Mouse (Mus musculus) stomach, postnatal 0 days (tissue): ENCODE results near the gene Med24. TPM values are rescaled to one million over a fixed set of nuclear protein-coding genes. Genes with fewer than 3 reads are reported as not detected.

Experiments used
- ATAC-seq: fragments of 200-750 bp; cut with Nextera tagmentation; 2 replicates; pipeline ENCODE4 v1.8.0; 2017; ENCODE audit not compliant: low FRiP score, low TSS enrichment
- DNase-seq: peaks from one replicate; pipeline ENCODE4 v3.0.0-alpha.2; 2016; ENCODE audit warnings: low spot score
- H3K27ac ChIP-seq: fragments of 300-500 bp; sonication (generic); replicated peaks from 2 replicates; pipeline ENCODE4 v1.5.1; 2014; ENCODE audit warnings: mild to moderate bottlenecking, control low read depth
- H3K27me3 ChIP-seq: fragments of 300-500 bp; sonication (generic); 2 replicates; pipeline ENCODE4 v1.6.1; 2014; ENCODE audit warnings: low read length; ENCODE audit not compliant: control insufficient read depth, insufficient read depth
- H3K36me3 ChIP-seq: fragments of 300-500 bp; sonication (generic); 2 replicates; pipeline ENCODE4 v1.6.1; 2014; ENCODE audit warnings: low read length, mixed read lengths; ENCODE audit not compliant: control insufficient read depth, insufficient read depth
- H3K4me1 ChIP-seq: fragments of 300-500 bp; sonication (generic); replicated peaks from 2 replicates; pipeline ENCODE4 v1.6.1; 2014; ENCODE audit warnings: antibody characterized with exemption; ENCODE audit not compliant: control insufficient read depth, insufficient read depth
- H3K4me2 ChIP-seq: fragments of 300-500 bp; sonication (generic); replicated peaks from 2 replicates; pipeline ENCODE4 v1.6.1; 2014; ENCODE audit warnings: low read depth, mild to moderate bottlenecking, control low read depth, moderate library complexity
- H3K4me3 ChIP-seq: fragments of 300-500 bp; sonication (generic); 2 replicates; pipeline ENCODE4 v1.5.1; 2014; ENCODE audit warnings: low read depth, low read length, control low read depth
- H3K9ac ChIP-seq: fragments of 300-500 bp; sonication (generic); 2 replicates; pipeline ENCODE4 v1.6.1; 2014; ENCODE audit warnings: mild to moderate bottlenecking, low read length, control low read depth, mixed read lengths
- H3K9me3 ChIP-seq: fragments of 300-500 bp; sonication (generic); 2 replicates; pipeline ENCODE4 v1.6.1; 2016; ENCODE audit warnings: low read length; ENCODE audit not compliant: control insufficient read depth
- CTCF ChIP-seq: IDR thresholded peaks from 2 replicates; pipeline ENCODE4 v1.5.1; 2016; ENCODE audit warnings: antibody characterized with exemption, low read depth, mild to moderate bottlenecking, moderate library complexity
- EP300 ChIP-seq: optimal IDR thresholded peaks from 2 replicates; pipeline ENCODE3; 2016; ENCODE audit warnings: antibody characterized with exemption
- WGBS: fragments of 180-500 bp; shearing (Covaris S2); extraction: QIAGEN DNeasy Blood & Tissue Kit; methylation state at CpG from one replicate; pipeline ENCODE4 v1.1.7; 2014; 5-methylcytosine and 5-hydroxymethylcytosine counted together
- polyA plus RNA-seq: library from polyadenylated mRNA; unstranded; fragments of >200 nt; fragmentation: Nextera tagmentation; extraction: Ambion mirVana; gene quantifications from 2 replicates; pipeline ENCODE4 v1.2.1, GENCODE M21; 2015

Gene Med24
- polyA plus RNA-seq, 1 experiment from 2014 or later: 16.5 TPM

GRCm38 (mm10) chr11:98741622-98742396, 12.6 kb upstream of the Med24 start:
- no peaks in the 10 kb centered on the region for H3K27me3 ChIP-seq
- H3K4me2 ChIP-seq: peak overlapping the region; percentile 87
- peak overlapping the region; percentile 98 for H3K4me3 ChIP-seq
- WGBS: under 1% methylated on average over 45 of the region's 86 CpGs
- ATAC-seq: peak; percentile 80
- peak overlapping the region; percentile 99 for H3K27ac ChIP-seq
- peaks cover 31% of the 10 kb centered on the region for H3K4me1 ChIP-seq
- H3K9me3 ChIP-seq: no peaks in the 10 kb centered on the region
- H3K9ac ChIP-seq: peak overlapping the region; percentile 98
- peak; percentile 90 for DNase-seq
- TF ChIP-seq EP300 (no peak), CTCF (peak; percentile 57)
- no peaks in the 10 kb centered on the region for H3K36me3 ChIP-seq

- Histone ChIP-seq H3K9ac (peak overlapping the region; percentile 98), H3K36me3 (no peaks in the 10 kb centered on the region), H3K4me1 (peaks cover 24% of the 10 kb centered on the region), H3K27me3 (no peaks in the 10 kb centered on the region), H3K9me3 (no peaks in the 10 kb centered on the region), H3K4me3 (peak overlapping the region; percentile 98), H3K4me2 (peak overlapping the region; percentile 87), H3K27ac (peak overlapping the region; percentile 99)
- ATAC-seq (no peak), DNase-seq (no peak)
- WGBS: 0% methylated on average over 17 of the region's 17 CpGs
- TF ChIP-seq EP300 (no peak), CTCF (no peak)
Observed at GRCm38 (mm10) chr11:98741051-98741620, 11.9 kb upstream of the Med24 start.

- H3K9ac ChIP-seq: peak within 1 kb of the TSS; percentile 98
- peak within 1 kb of the TSS; percentile 98 for H3K4me3 ChIP-seq
- H3K27me3 ChIP-seq: no peaks in the 10 kb centered on the region
- peaks cover 20% of the 10 kb centered on the region for H3K4me1 ChIP-seq
- no peaks in the 10 kb centered on the region for H3K9me3 ChIP-seq
- TF ChIP-seq CTCF (peak; percentile 25; the same call in 1 of the 2 replicates), EP300 (no peak)
- ATAC-seq: peak; percentile 62
- peak within 1 kb of the TSS; percentile 99 for H3K27ac ChIP-seq
- peak; percentile 78 for DNase-seq
- WGBS: 1% methylated on average over 22 of the region's 22 CpGs
- H3K4me2 ChIP-seq: peak within 1 kb of the TSS; percentile 87
- no peaks in the 10 kb centered on the region for H3K36me3 ChIP-seq
Observed at GRCm38 (mm10) chr11:98740393-98741050, 11.3 kb upstream of the Med24 start, which contains the start of gene Thra. Gene Thra (plus strand): TSS chr11:98740638.

- ATAC-seq: no peak
- 11% methylated on average over 8 of the region's 8 CpGs for WGBS
- H3K9me3 ChIP-seq: no peaks in the 10 kb centered on the region
Observed at GRCm38 (mm10) chr11:98740026-98740392, 10.8 kb upstream of the Med24 start.

DNA sequence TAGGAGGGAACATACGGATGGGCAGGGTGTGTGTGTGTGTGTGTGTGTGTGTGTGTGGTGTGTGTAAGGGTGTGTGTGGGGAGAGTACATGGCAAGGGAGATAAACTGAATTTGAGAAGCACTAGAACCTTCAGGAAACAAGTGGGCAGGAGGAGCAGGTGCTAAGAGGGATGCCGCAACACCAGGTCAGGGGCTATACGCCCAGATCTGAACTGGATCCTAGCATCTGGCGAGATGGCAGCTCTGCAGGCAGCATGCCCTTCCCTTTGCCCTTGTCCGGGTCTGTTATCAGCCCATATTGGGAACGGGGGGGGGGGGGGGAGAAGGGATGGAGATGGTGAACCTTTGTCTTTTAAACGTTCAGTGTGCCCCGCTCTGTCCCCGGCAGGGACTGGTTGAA, 9.7 kb upstream of the Med24 start:
- peaks cover 9% of the 10 kb centered on the region; the same call in 1 of the 2 replicates for H3K4me1 ChIP-seq
- H3K9ac ChIP-seq: no peak overlapping the region
- no peak overlapping the region for H3K27ac ChIP-seq
- no peaks in the 10 kb centered on the region for H3K27me3 ChIP-seq
- no peaks in the 10 kb centered on the region for H3K9me3 ChIP-seq
- no peak for ATAC-seq
- no peak for DNase-seq
- no peak overlapping the region for H3K4me3 ChIP-seq
- 75% methylated on average over 8 of the region's 9 CpGs for WGBS
- TF ChIP-seq EP300: no peak
- no peak for TF ChIP-seq CTCF
- H3K4me2 ChIP-seq: no peak overlapping the region
- no peaks in the 10 kb centered on the region for H3K36me3 ChIP-seq

More at GRCm38 (mm10) chr11:98740026-98740392, 10.8 kb upstream of the Med24 start:
- Histone ChIP-seq H3K9ac (peak overlapping the region; percentile 98), H3K27me3 (no peaks in the 10 kb centered on the region), H3K4me1 (peaks cover 17% of the 10 kb centered on the region), H3K4me2 (peak overlapping the region; percentile 87), H3K4me3 (peak overlapping the region; percentile 98), H3K36me3 (no peaks in the 10 kb centered on the region), H3K27ac (peak overlapping the region; percentile 99)
- TF ChIP-seq EP300 (no peak), CTCF (no peak)
- DNase-seq: no peak
